Mouse (Mus musculus): ENCODE results near the gene Flvcr1. TPM values are rescaled to one million over a fixed set of nuclear protein-coding genes. Genes with fewer than 3 reads are reported as not detected.
A peak's percentile ranks its signal among the peaks of the same experiment; 100 is the strongest.
"Not testable (repeated sequence)": the region's sequence is repeated elsewhere in the genome, so short reads cannot be mapped to it uniquely, and the experiment has no call there.

Gene Flvcr1
- total and polyA plus RNA-seq, 2 experiments = 2.7 to 4.1 TPM

DNA sequence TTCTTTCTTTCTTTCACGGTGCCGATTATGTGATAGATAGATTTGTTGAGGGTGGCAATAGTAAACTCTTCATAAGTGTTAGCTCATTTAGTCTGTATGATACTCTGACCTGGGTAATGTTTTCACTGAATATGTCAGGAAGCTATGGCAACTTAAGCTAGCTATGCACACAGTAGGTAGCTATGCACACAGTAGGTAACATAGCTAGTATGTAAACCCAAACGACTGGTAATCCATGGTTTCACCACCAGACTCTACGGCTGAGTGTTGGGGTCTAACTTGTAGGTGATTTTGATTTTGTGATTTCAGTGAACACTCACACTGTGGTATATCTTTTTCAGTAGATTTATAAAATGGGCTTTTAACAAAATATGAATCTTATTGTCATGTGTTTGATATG is 12.0 kb upstream of the Flvcr1 start:
- Histone ChIP-seq H3K4me3 (ENCODE audit: insufficient read depth, low read depth, low read length) (no peak overlapping the region), H3K9ac (ENCODE audit: low read depth, low read length) (no peak overlapping the region), H3K36me3 (ENCODE audit: control insufficient read depth, insufficient read depth, low read length) (no peaks in the 10 kb centered on the region), H3K27me3 (ENCODE audit: control insufficient read depth, insufficient read depth, low read length) (no peaks in the 10 kb centered on the region), H3K27ac (replicated peaks; ENCODE audit: insufficient read depth, low read depth, low read length) (no peak overlapping the region), H3K4me1 (ENCODE audit: control insufficient read depth, insufficient read depth, low read length) (no peaks in the 10 kb centered on the region), H3K79me2 (ENCODE audit: control insufficient read depth, insufficient read depth, low read length) (no peaks in the 10 kb centered on the region)
- no peak for DNase-seq (ENCODE audit: extremely low read depth, low read depth, low spot score)
- TF ChIP-seq POLR2A (IDR thresholded peaks at IDR 0.05; ENCODE audit: extremely low read depth, insufficient read depth, low read length) (no peak), CTCF (IDR thresholded peaks at IDR 0.05; ENCODE audit: low read depth, low read length) (no peak)
- WGBS = 93% methylated on average over 4 of the region's 4 CpGs

DNA sequence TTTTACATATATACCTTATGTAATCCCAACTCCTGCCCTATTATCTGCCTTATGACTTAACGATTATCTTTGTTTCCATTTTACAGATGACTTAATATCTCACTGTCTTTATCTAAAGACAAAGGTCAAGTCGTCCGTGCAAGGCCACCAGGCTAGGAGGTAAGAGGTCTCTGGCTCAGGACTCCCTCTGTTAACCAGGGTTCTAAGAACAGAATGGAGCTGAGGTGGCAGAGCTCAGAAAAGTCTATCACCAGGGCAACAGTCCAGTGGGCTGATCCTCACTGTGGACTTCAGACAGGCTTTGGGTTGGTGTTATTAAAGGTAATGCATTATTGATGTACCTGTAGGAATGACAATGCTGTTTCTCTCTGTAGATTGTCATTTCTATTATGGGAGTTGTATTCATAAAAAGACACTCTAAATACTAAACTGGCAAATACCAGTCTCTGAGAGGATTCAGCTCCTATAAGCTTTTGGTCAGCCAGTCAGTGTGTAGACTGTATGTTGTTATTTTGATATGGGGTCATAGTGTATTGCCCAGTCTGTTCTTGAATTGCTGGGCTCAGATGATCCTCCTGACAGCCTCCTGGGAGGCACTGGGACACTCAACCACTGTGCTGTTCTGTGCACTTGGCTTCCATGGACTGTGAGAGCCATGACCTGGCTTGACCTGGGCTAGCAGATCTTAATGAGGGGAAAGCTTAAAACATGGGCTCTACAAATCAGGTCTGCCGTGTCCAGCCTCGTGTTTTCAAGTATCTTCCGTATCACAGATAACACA is 10.8 kb upstream of the Flvcr1 start, which contains the start of gene Spata45:
Spata45 (plus strand) TSS at position 86 of the 781 bp plus-strand sequence.
- DNase-seq (ENCODE audit: extremely low read depth, low read depth, low spot score) = peak; percentile 24
- Histone ChIP-seq H3K27ac (replicated peaks; ENCODE audit: insufficient read depth, low read depth, low read length) (no peak within 1 kb of the TSS), H3K9ac (ENCODE audit: low read depth, low read length) (no peak within 1 kb of the TSS), H3K79me2 (ENCODE audit: control insufficient read depth, insufficient read depth, low read length) (no peaks in the 10 kb centered on the region), H3K4me3 (ENCODE audit: insufficient read depth, low read depth, low read length) (no peak within 1 kb of the TSS), H3K36me3 (ENCODE audit: control insufficient read depth, insufficient read depth, low read length) (no peaks in the 10 kb centered on the region), H3K27me3 (ENCODE audit: control insufficient read depth, insufficient read depth, low read length) (no peaks in the 10 kb centered on the region), H3K4me1 (ENCODE audit: control insufficient read depth, insufficient read depth, low read length) (no peaks in the 10 kb centered on the region)
- WGBS = 64% methylated on average over 6 of the region's 6 CpGs
- TF ChIP-seq CTCF (IDR thresholded peaks at IDR 0.05; ENCODE audit: low read depth, low read length) = no peak
- TF ChIP-seq POLR2A (IDR thresholded peaks at IDR 0.05; ENCODE audit: extremely low read depth, insufficient read depth, low read length) = no peak

DNA sequence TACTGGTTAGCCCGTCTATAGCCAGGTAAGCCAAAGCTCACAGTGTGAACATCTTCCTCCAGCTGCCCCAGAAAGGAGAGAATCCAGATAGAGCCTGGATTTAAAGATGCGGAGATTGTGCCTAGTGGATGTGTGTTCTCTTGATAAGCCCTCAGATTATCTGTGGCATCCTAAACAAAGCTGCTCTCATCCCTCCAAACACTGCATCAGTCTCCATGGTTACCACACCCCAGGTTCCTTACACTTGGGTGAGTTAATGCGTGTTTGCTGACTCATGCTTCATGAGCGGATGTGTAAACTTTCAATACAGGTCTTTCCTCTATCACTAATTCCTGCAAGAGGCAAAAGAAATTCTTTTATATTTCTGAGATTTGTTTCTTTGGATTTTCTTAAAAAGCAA is 9.7 kb upstream of the Flvcr1 start:
- 72% methylated on average over 4 of the region's 4 CpGs for WGBS
- Histone ChIP-seq H3K27me3 (ENCODE audit: control insufficient read depth, insufficient read depth, low read length) (no peaks in the 10 kb centered on the region), H3K36me3 (ENCODE audit: control insufficient read depth, insufficient read depth, low read length) (no peaks in the 10 kb centered on the region), H3K79me2 (ENCODE audit: control insufficient read depth, insufficient read depth, low read length) (no peaks in the 10 kb centered on the region), H3K4me3 (ENCODE audit: insufficient read depth, low read depth, low read length) (no peak overlapping the region), H3K9ac (ENCODE audit: low read depth, low read length) (no peak overlapping the region), H3K4me1 (ENCODE audit: control insufficient read depth, insufficient read depth, low read length) (no peaks in the 10 kb centered on the region), H3K27ac (replicated peaks; ENCODE audit: insufficient read depth, low read depth, low read length) (no peak overlapping the region)
- DNase-seq (ENCODE audit: extremely low read depth, low read depth, low spot score) = no peak
- no peak for TF ChIP-seq CTCF (IDR thresholded peaks at IDR 0.05; ENCODE audit: low read depth, low read length)
- TF ChIP-seq POLR2A (IDR thresholded peaks at IDR 0.05; ENCODE audit: extremely low read depth, insufficient read depth, low read length) = no peak

DNA sequence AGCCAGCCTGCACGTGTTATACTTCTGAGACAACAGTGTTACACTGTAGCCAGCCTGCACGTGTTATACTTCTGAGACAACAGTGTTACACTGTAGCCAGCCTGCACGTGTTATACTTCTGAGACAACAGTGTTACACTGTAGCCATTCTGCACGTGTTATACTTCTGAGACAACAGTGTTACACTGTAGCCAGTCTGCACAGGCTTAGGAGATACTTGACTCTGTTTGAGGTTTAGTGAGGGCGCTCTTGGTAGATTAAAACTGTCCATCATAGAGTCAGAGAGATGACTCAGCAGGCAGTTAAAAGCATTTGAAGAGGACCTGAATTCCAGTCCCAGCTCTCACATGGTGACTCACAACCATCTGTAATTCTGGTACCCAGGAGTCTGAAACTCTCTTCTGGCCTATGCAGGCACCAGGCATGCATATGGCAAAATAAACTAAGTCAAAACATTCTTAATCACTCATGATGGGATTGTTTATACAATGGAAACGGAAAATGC is 5.0 kb upstream of the Flvcr1 start:
- not testable (repeated sequence) for H3K9ac ChIP-seq (ENCODE audit: low read depth, low read length); DNase-seq (ENCODE audit: extremely low read depth, low read depth, low spot score); H3K4me3 ChIP-seq (ENCODE audit: insufficient read depth, low read depth, low read length); H3K79me2 ChIP-seq (ENCODE audit: control insufficient read depth, insufficient read depth, low read length); H3K4me1 ChIP-seq (ENCODE audit: control insufficient read depth, insufficient read depth, low read length); H3K27me3 ChIP-seq (ENCODE audit: control insufficient read depth, insufficient read depth, low read length); H3K27ac ChIP-seq (replicated peaks; ENCODE audit: insufficient read depth, low read depth, low read length); H3K36me3 ChIP-seq (ENCODE audit: control insufficient read depth, insufficient read depth, low read length)
- WGBS = 84% methylated on average over 6 of the region's 6 CpGs

DNA sequence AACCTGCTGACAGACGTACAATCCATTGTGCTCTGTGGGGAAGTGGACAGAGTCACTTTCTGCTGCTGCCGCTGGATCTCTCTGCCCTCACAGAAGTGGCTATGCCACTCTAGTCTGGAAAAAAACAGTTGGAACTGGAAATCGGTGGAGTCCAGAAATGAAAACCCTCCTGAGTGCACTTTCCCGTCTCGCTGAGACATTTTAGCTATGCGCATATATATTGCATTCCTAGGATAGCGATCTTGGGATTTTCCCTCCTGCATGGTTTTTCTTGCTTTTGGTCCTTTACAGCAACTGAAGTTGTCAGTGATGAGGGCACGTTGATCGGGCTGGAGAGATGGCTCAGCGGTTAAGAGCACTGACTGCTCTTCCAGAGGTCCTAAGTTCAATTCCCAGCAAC is 4.2 kb upstream of the Flvcr1 start:
- Histone ChIP-seq H3K36me3 (ENCODE audit: control insufficient read depth, insufficient read depth, low read length) (no peaks in the 10 kb centered on the region), H3K27ac (replicated peaks; ENCODE audit: insufficient read depth, low read depth, low read length) (no peak overlapping the region), H3K9ac (ENCODE audit: low read depth, low read length) (no peak overlapping the region), H3K27me3 (ENCODE audit: control insufficient read depth, insufficient read depth, low read length) (no peaks in the 10 kb centered on the region), H3K4me3 (ENCODE audit: insufficient read depth, low read depth, low read length) (no peak overlapping the region), H3K4me1 (ENCODE audit: control insufficient read depth, insufficient read depth, low read length) (peaks cover 4% of the 10 kb centered on the region; the same call in 1 of the 2 replicates), H3K79me2 (ENCODE audit: control insufficient read depth, insufficient read depth, low read length) (no peaks in the 10 kb centered on the region)
- TF ChIP-seq CTCF (IDR thresholded peaks at IDR 0.05; ENCODE audit: low read depth, low read length) (no peak), POLR2A (IDR thresholded peaks at IDR 0.05; ENCODE audit: extremely low read depth, insufficient read depth, low read length) (no peak)
- no peak for DNase-seq (ENCODE audit: extremely low read depth, low read depth, low spot score)
- 76% methylated on average over 10 of the region's 10 CpGs for WGBS

Measured in liver, adult 2 months (tissue).